Mouse (Mus musculus) R1 (cell line): ENCODE results near the gene Inpp5e.

Source experiments
- DNase-seq: peaks from one replicate; pipeline ENCODE4 v3.0.0-alpha.2; 2018; ENCODE audit warnings: low read depth, low spot score

The Inpp5e gene

DNA sequence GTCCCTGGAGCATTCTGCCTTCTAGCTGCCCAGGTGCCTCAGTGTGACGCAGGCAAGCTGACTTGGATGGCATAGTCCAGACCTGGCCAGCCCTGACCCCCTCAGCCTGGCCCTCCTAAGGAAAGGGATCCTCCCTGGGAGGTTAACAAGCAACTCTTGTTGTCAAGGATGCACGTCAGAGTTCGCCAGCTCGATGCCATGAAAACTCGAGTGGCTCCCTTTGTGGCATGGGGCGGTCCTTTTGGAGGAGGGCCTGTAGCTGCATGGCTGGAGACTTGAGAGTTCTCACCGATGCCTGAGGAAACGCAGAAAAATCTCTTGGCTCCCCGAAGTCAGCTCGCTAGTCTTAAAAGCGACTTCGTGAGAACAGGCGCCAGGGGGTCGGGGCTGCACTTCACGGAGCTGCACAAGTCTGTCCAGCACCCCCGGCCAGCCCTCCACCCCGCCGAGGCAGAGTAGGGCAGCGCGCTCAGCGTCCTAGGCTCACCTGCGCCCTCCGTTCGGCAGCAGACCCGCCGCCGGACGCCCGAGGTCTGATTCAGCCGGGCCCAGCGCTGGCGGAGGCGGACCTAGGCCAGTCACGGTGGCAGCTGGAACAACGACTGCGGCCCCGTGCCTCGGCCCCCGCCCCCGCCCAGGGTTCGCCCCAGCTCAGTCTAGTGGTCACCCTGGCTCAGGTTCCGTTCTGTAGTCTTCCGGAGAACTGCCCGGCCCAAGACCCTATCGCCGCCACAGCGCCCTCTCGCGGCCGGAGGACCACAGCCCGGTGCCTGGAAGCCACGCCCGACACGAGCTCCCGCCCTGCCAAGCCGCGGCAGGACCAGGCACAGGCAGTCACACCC lies at the start of gene Inpp5e:
Gene Inpp5e (minus strand): TSS at position 689 of the 842 bp plus-strand sequence.
- peak; percentile 93 for DNase-seq

DNA sequence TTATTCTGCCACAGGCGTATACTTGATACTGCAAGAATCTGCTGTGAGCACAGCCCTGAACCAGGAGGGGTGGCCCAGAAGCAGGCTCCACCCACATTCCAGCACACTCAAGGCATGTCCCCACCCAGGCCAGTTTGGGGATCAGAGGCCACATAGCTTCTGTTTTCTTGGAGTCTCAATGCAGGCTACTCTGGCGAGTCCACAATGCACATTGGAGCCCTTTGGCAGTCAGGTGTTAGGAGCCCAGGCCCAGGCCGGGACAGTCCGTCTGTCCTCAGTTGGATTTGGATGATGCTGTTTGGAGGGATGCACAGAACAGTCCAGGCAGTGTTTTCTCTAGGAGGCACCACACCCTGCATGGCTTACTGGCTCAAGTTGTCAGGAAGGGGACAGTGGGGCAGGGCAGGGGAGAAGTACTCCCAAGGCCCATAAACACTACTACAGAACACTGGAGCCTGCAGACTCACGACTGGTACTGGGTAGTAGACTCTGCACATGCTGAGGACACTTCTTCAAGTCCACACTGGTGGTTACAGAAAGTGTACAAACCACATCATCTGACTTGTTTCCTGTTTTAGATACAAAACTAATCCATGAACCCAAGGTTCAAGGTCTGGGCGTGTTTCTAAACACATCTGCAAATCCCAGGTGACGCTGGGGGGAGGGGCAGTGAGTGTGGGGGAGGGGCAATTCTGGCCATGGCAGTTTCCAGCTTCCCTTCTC lies 49.6 kb upstream of the Inpp5e start:
- peak; percentile 97 for DNase-seq

DNA sequence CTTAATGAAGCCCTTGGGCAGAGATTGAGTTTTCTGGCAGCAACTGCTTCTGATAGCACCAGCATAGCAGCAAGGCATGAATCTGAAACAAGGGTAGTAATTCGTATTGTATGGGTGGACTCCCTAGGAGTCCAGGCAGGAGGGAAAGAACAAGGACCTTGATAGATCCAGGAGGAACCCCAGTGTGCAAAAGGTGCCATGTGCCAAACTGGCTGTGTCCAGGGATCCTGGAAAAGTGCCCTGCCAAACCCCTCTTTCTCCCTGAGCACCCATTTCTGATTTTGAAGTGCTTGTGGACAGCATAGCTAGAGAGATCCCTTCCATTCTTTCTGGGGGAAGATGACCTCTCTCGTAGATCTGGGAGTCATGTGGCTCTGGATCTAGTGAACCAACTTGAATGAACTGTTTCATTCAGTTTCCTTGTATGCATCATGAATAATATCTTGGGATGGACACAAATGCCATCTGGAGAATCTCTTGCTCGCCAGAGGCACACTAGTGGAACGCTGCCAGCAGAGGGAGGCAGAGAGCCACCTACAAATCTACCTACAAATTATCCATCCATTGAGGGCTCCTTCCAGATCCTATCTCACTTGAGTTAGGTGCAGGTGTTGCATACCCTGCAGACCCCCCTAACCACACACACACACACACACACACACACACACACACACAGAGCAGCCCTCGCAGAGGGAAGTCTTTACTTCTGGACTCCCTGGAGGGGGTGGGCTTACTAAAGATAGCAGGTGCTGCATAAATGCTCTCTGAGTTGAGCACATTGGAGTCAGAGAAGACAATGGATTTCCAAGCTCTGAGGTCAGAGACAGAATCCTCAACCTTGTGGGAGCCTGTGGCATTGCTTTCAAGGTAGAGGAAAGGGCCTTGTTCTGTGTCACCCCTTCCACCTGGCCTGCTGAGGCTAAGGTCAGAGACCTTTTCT lies 40.4 kb upstream of the Inpp5e start:
- DNase-seq, result peak; percentile 63

DNA sequence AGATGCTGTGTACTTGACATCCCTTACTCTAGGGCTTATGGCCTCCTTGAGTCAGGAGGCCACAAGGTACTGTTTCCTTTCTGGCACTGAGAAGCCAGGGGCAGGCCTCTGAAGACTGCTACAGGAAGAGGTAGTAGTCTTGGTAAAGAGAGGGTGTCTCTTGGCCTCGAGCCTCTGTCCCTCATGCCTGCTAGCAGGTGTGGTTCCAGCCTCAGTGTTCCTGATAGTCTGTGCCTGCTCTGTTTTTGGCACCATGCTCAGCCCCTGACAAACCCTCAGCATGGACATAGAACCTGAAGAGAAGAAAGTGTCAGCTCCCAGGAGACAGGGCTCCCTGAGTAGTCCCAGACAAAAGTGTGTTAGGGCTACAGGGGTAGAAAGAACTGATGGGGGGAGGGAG lies 38.4 kb upstream of the Inpp5e start:
- no peak for DNase-seq

DNA sequence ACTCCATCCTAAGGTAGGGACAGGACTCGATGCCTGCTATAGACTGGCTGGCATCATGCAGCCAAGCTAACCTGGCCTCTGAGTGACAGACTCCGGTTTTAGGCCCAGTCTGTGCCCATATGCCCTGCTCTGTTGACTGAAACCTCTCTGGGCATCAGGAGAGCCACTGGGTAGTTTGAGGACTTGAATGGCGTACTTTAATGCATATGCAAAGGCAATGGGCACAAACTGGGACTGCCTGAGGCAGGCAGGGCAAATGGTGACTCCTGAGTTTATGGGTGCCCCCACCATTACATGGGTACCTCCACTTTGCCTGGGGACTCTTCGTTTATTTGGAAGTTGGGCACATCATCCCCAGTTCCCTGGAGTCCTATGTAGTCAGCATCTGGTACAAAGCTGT lies 37.7 kb upstream of the Inpp5e start:
- no peak for DNase-seq

DNA sequence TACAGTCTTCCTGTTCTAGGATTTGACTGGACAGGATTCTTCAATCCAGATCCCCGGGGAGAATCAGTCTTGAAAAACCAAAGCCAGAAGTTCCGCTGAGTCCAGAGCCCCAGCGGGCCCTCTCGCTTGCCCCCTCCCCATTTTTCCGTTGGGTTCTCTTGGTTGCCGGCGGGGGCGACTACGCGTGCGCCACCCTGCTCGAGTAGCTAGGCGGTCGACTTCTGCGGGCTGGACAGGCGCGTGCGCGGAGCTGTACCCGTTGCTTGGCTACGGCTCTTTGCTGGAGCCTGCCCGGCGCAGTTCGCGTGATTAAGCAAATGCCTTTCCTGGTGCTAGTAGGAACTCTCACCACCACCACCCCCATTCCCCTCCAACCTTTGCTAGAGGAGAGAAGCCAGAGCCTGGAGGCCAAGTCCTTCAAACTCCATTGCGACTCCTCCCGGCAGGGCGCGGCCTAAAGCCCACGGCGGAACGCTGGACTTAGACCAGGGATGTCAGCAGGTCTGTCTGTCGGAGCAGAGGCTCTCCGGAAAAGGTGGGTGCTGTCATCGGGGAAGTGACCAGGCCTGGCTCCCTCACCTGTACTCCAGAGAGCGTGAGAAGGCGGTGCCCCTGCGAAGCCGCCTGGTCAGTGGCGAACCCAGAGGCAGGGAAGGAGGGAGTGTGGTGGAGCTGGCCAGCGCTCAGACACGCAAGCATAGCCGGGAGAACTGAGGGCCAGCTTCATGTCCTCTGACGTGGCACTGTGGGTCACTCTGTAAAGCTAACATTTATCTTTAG lies 36.9 kb upstream of the Inpp5e start:
- peak; percentile 96 for DNase-seq

DNA sequence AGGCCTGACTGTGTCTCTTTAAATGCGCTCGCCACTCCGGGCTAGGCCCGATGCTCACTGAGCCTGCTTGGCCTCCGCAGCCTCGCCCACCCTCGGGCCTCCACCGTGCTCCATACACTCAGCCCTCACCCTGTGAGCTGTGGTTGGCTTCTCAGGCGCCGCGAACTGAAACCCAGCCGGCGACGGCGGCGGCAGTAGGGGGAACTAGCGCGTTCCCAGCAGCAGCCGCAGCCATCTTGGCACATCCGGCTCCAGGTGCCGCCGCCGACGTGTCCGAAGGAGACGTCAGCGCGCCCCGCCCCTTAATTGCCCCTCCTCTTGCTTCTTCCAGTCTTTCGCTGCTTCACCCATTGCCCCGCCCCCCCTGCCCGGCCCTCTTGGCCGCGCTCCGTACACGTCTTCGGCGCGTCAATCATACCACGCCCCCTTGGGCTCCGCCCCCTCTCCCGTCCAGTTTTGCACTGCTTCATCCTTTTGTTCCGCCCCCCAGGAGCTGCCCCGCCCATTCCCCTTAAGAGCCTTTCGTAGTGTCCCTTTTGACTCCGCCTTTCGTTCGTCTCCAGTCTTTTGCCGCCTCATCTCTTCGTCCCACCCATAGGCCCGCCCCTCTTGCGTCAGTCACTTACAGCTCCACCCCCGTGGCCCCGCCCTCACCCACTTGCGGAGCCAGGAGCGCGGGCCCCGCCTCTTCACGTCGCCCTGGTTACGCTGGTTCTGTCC lies 36.1 kb upstream of the Inpp5e start, which contains the start of gene Sec16a:
Gene Sec16a (minus strand): TSS at position 271 of the 720 bp plus-strand sequence.
- DNase-seq, result peak; percentile 100

DNA sequence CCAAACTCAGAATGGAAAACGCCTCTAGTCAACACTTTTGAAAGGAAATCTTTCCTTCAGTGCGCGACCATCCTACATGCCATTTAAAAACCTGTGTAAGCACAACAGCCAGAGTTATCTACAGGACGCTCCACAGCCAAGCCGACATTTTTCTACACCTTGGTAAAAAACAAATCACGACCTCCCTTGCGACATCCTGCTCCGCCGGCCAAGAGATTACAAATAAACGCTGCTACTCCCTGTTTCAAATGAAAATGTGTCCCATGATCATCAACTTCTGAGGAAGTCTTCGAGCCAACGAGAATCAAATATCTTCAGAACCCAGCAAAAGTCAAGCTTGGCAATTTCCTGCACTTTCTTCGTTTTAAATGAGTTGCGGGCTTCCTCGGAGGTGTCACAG lies 35.4 kb upstream of the Inpp5e start:
- no peak for DNase-seq

DNA sequence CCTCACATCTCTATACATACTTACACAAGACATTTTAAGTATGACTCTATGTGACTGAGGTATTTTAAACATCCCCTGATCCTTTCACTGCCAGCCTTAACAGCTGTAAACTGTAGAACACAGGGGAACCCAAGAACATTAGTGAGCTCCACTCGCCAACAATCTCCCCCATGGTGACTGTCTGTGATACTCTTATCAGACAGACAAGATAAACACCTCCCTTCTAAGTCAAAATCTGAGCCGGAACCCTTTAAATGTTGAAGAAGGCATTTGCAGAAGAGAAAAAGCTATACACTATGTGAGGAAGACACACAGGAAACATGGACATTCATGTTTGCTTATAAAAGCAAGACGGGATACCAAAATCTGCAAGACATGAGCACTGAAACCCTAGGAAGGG lies 34.9 kb upstream of the Inpp5e start:
- DNase-seq, result no peak

DNA sequence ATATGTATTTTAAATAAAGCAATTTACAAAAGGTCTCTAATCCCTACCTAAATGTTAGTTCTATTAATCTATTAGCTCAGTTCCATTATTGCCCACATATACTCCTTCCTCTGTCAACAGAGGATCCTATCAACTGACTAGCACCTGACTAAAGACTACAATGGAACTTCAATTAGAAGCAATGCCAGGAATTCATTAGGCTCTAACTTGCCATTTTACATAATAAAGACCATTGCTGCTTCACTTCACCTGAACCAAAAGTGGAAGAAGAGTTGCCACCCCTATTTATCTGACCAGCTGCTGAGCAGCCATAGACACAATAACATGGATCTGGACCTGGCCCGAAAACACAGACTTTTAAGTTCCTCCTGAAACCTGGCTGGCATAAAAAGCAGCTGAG lies 33.8 kb upstream of the Inpp5e start:
- DNase-seq, result peak; percentile 71

DNA sequence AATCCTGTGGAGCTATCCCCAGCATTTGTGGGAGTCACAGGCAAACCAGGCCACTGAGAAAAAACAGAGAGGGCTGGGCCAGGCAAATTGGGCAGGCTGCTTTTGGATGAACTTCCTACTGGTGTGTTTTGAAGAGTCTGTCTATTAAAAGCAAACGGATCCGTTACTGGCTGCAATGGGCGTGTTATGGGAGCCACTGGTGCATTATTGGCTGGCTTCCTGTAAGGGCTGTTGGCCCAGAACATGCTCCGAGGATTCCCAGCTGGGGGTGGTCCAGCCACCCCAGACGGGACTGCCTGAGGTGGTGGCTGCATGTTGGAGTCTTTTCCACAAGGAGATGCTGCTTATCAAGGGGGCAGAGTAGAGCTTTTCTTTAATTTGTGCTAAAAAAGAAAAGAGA lies 32.7 kb upstream of the Inpp5e start:
- DNase-seq, result no peak

DNA sequence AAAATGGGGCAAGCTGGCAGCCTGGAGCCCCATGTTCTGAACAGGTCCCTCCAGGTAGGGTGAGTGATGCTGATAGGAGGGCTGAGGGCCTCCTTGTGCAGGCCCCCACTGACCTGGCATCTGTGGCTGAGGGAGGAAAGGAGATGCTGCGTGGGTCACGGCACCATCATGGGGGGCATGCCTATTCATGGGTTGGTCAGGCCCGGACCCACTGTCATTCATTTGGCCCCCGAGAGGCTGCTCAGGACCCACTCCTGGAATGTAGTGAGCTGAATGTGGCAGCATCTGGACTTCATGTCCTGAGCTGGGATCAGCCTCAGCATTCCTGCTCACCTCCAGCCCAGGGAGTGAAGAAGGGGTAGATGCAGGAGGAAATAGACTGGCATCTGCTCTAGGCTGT lies 32.3 kb upstream of the Inpp5e start:
- DNase-seq, result no peak

DNA sequence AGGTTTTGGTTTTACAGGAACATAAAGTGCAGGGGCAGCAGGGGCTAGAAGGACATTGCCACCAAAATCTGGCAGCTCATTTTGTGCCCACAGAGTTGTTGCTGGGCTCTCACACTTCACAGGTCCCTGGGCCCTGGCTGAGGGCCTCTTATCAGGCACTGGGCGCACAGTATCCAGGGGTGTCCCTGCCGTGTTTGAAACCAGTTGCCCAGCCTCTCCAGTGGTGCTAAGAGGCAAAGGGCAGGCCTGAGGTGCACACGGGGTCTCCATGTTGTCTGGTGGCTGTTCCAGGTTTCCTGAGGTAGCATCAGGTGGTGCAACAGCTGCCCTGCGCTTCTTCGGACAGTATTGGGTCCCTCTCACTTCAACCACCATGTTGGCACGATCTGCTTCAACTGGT lies 30.7 kb upstream of the Inpp5e start:
- DNase-seq, result no peak

DNA sequence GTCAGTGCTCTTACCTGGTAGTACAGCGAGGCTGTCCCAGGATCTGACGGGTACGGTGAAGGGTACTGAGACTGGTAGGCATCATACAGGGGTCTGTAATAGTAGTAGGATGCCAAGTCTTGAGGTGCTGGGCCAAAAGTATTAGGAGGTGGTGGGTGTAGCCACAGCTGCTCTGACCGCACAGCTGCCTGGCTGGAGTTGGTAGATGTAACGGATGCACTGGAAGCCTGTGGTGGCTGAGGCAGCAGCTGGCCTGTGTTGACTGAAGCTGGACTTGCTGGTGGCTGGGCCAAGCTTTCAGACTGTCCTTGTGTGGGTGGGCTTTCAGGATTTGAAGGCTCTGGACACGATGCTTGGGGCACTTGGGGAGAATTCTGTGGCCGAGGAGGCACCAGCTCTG lies 29.4 kb upstream of the Inpp5e start:
- DNase-seq, result no peak

DNA sequence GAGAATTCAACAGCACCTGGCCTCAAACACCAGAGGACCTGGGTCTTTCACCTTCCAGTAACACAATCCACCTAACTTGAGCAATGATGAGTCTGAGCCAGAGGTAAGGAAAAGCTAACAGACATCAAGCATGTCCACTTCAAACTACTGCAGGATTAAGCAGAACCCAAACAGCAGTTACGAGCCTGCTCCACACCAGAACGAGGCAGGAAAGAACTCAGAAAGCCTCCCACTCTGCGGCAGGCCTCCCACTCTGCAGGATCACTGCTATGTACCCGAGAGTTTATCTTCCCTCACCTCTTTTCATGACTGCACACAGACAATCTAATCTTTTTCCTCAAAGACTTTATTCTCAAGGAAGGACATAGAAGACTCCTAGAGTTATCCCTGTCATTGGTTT lies 28.2 kb upstream of the Inpp5e start:
- no peak for DNase-seq

DNA sequence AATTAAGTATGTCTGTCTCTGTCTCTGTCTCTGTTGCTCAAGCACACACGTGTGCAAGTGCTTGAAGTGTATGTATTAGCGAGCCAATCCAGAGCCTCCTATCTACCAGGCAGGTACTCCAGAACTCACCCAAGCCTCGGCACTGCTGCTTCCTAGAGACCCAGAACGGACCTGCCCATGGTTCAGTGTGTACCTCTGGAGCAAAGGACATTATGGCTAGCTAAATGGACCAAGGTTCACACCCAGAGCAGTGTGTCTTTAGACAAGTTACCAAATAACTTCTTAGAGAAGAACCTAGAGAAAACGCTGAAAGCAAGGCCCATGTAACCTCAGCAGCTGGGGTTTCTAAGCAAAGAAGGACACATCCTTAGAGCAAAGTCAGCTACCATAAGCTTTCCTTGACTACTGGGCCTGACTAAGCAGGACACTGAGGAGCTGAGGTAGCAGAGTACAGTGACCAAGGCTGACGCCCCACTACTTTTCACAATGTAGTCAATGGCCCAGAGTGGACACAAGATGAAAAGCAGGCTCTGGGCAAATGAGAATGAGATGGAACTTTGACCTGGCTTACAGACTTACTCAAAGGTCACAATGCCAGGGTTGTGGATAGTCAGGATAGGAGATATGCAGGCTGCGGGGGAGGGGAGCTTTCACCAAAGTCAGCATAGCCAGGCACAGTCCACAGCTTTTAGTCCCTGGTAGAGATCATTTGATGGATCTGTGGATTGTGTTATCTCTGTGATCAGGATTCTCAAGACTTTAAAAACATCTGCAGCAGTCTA lies 26.0 kb upstream of the Inpp5e start:
- no peak for DNase-seq

DNA sequence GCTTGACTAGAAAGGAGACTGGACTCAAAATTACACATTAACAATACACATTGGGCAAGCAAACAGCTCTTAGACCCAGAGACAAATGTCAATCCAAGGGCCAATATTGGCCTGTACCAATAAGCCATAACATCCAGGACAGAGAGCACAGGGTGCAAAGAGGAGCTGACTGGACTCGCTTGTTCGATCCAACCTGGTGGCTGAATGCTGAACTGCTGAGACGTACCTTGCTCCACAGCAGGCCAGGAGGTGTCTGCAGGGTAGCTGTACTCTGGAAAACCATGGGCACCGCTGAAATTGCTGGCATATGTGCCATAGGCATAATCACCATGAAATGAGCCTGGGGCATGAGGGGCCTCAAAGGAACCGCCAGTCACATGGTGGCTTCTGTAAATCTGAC lies 20.8 kb upstream of the Inpp5e start:
- DNase-seq, result no peak

DNA sequence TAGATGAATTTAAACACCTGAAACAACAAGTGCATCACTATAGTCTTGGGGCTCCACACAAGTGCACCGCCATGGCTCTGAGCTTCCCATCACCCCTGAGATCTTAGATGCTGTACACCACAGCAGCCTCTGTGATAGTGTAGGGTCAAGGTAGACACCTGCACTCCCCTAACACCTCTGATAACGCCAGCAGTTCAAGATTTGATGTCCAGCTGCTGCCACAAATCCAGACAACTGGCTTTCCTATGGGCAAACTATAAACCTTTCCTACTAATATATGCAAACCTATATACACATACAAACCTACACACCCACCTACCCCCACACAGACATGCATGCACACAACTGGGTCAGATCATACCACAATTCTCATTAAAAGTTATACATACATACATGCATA lies 15.5 kb upstream of the Inpp5e start:
- DNase-seq, result no peak

DNA sequence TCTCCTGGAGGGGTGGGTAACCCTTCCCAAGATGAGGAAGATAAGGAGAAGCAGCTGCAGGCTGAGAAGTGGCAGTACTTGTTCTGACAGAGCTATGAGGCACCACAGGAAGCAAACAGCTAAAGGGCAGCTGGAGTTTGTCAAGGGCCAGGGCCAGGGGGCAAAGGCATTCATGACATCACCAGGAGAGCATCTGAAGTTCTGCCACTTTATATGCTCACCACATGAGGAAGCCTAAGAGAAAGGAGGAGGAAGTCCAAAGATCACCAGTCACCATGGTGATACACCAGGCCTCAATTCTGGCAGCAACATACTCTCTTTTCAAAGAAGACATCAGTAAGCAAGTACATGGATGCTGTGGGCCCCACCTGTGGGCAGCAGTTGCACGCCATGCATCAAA lies 14.1 kb upstream of the Inpp5e start:
- DNase-seq, result no peak

DNA sequence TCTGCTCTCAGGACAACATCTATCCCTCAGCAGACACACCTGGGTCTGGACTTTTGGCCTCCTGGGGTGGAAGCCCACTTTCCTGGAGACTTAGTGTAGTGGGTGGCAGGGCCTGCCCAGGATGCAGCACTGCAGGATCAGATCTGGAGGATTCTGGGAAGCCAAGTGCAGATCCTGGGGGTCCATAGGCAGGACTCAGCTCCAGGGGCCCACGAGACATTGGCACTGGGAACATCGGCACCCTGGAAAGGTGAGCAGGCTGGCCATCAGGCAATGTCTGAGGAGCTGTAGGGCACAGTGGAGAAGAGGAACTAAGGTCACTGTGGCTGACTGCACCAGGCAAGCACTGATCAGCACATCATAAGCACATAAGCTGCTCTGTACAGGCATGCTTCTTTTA lies 13.0 kb upstream of the Inpp5e start:
- DNase-seq, result no peak
